Mouse (Mus musculus) testis, adult 2 months (tissue): Measurements from ENCODE around the gene Magi1. TPM values are rescaled to one million over a fixed set of nuclear protein-coding genes. Genes with fewer than 3 reads are reported as not detected.

Experiments
- H3K27ac ChIP-seq: fragments of 200-500 bp; 2 replicates; pipeline ENCODE4 v1.5.1; 2012; ENCODE audit warnings: low read depth, low read length; ENCODE audit not compliant: control insufficient read depth, insufficient read depth
- H3K27me3 ChIP-seq: fragments of 200-500 bp; 2 replicates; pipeline ENCODE4 v1.6.1; 2012; ENCODE audit warnings: mild to moderate bottlenecking, low read length, moderate library complexity; ENCODE audit not compliant: control insufficient read depth, insufficient read depth
- H3K36me3 ChIP-seq: fragments of 200-500 bp; 2 replicates; pipeline ENCODE4 v1.6.1; 2012; ENCODE audit warnings: mild to moderate bottlenecking, low read length; ENCODE audit not compliant: control insufficient read depth, insufficient read depth
- H3K4me1 ChIP-seq: fragments of 200-500 bp; 2 replicates; pipeline ENCODE4 v1.6.1; 2012; ENCODE audit warnings: low read length; ENCODE audit not compliant: control insufficient read depth, insufficient read depth
- H3K4me3 ChIP-seq: fragments of 200-500 bp; 2 replicates; pipeline ENCODE4 v1.5.1; 2012; ENCODE audit warnings: low read depth, mild to moderate bottlenecking, low read length, moderate library complexity, mixed read lengths; ENCODE audit not compliant: control insufficient read depth
- CTCF ChIP-seq: fragments of 200-500 bp; IDR thresholded peaks from 2 replicates; pipeline ENCODE4 v1.5.1; 2012; ENCODE audit warnings: low read depth, mild to moderate bottlenecking, inconsistent platforms, low read length, moderate library complexity; ENCODE audit not compliant: control insufficient read depth, insufficient read depth, insufficient replicate concordance
- POLR2A ChIP-seq: fragments of 200-500 bp; IDR thresholded peaks from 2 replicates; pipeline ENCODE4 v1.6.1; 2012; ENCODE audit warnings: low read depth, mild to moderate bottlenecking, inconsistent platforms, low read length, moderate library complexity; ENCODE audit not compliant: control insufficient read depth
- polyA plus RNA-seq: library from polyadenylated mRNA; depleted of rRNA; stranded (reverse); fragments of >200 nt; gene quantifications from 2 replicates; pipeline ENCODE4 v1.2.3, GENCODE M21; 2012

Gene Magi1
- polyA plus RNA-seq, 1 experiment, result 11.1 TPM

GRCm38 (mm10) chr6:94067741-94068450, 215.8 kb downstream of the Magi1 start:
- TF ChIP-seq CTCF (no peak), POLR2A (no peak)
- Histone ChIP-seq H3K4me1 (no peaks in the 10 kb centered on the region), H3K27ac (no peak overlapping the region), H3K4me3 (no peak overlapping the region), H3K36me3 (no peaks in the 10 kb centered on the region), H3K27me3 (no peaks in the 10 kb centered on the region)

GRCm38 (mm10) chr6:94064832-94065231, 218.9 kb downstream of the Magi1 start:
- Histone ChIP-seq H3K4me1 (no peaks in the 10 kb centered on the region), H3K27me3 (no peaks in the 10 kb centered on the region), H3K36me3 (no peaks in the 10 kb centered on the region), H3K27ac (no peak overlapping the region), H3K4me3 (no peak overlapping the region)
- TF ChIP-seq POLR2A (no peak), CTCF (no peak)

- no peak overlapping the region for H3K4me3 ChIP-seq
- TF ChIP-seq CTCF, result no peak
- no peak for TF ChIP-seq POLR2A
- no peaks in the 10 kb centered on the region for H3K27me3 ChIP-seq
- H3K27ac ChIP-seq, result no peak overlapping the region
- H3K36me3 ChIP-seq, result no peaks in the 10 kb centered on the region
- H3K4me1 ChIP-seq, result no peaks in the 10 kb centered on the region
Observed at GRCm38 (mm10) chr6:94063542-94063941, 220.2 kb downstream of the Magi1 start.

- Histone ChIP-seq H3K27me3 (no peaks in the 10 kb centered on the region), H3K36me3 (no peaks in the 10 kb centered on the region), H3K4me1 (no peaks in the 10 kb centered on the region), H3K4me3 (no peak overlapping the region), H3K27ac (no peak overlapping the region)
- TF ChIP-seq CTCF, result no peak
- no peak for TF ChIP-seq POLR2A
Observed at GRCm38 (mm10) chr6:94061424-94061980, 222.2 kb downstream of the Magi1 start.

- Histone ChIP-seq H3K4me3 (no peak overlapping the region), H3K27ac (no peak overlapping the region), H3K4me1 (no peaks in the 10 kb centered on the region), H3K27me3 (no peaks in the 10 kb centered on the region), H3K36me3 (no peaks in the 10 kb centered on the region)
- no peak for TF ChIP-seq CTCF
- TF ChIP-seq POLR2A, result no peak
Observed at GRCm38 (mm10) chr6:94060621-94061213, 223.0 kb downstream of the Magi1 start.

- H3K4me1 ChIP-seq, result no peaks in the 10 kb centered on the region
- H3K27ac ChIP-seq, result no peak overlapping the region
- H3K27me3 ChIP-seq, result no peaks in the 10 kb centered on the region
- TF ChIP-seq POLR2A (no peak), CTCF (no peak)
- no peaks in the 10 kb centered on the region for H3K36me3 ChIP-seq
- no peak overlapping the region for H3K4me3 ChIP-seq
Observed at GRCm38 (mm10) chr6:94059090-94059489, 224.6 kb downstream of the Magi1 start.

- no peaks in the 10 kb centered on the region for H3K36me3 ChIP-seq
- H3K4me1 ChIP-seq, result no peaks in the 10 kb centered on the region
- H3K27me3 ChIP-seq, result no peaks in the 10 kb centered on the region
- H3K27ac ChIP-seq, result no peak overlapping the region
- no peak for TF ChIP-seq POLR2A
- peak; percentile 30; the same call in 1 of the 2 replicates for TF ChIP-seq CTCF
- no peak overlapping the region for H3K4me3 ChIP-seq
Observed at GRCm38 (mm10) chr6:94053920-94054319, 229.8 kb downstream of the Magi1 start.
